Mouse (Mus musculus): ENCODE measurements around the gene Aste1.

DNA sequence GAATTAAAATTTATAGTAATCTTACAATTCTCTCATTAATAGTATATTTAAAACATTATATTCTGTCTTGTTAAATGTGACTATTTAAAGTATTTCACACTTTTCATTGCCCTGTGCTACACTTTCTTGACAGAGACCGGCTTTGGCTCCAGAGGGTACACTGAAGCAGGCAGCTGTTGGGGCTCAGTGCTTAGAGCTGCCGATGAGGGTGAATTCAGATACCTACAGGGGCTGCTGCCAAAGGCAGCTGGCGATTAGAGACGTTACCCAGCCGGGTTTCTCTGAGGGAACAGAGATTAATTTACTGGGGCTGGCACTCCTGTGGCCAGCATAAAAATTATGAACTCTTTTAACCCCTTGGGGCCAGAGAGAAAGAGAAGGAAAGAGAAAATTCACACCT is 20.8 kb upstream of the Aste1 start:
- no peak for TF ChIP-seq CTCF (IDR thresholded peaks at IDR 0.05; ENCODE audit: control insufficient read depth, insufficient read depth, low read length)
- TF ChIP-seq POLR2A (IDR thresholded peaks at IDR 0.05; ENCODE audit: borderline replicate concordance, control insufficient read depth, low read depth, low read length): no peak

All from bone marrow, adult 2 months (tissue).